Mouse (Mus musculus) liver, embryonic 11.5 days (tissue): ENCODE data around the gene Ric8b. TPM values are rescaled to one million over a fixed set of nuclear protein-coding genes. Genes with fewer than 3 reads are reported as not detected.

Experiments
- ATAC-seq: fragments of 200-750 bp; cut with Nextera tagmentation; replicated peaks from 2 replicates; pipeline ENCODE4 v1.8.0; 2017; ENCODE audit warnings: moderate number of reproducible peaks, mild to moderate bottlenecking, moderate TSS enrichment, moderate library complexity; ENCODE audit not compliant: low FRiP score
- DNase-seq: peaks from one replicate; pipeline ENCODE4 v3.0.0-alpha.2; 2017; ENCODE audit warnings: low spot score
- H3K27ac ChIP-seq: fragments of 300-500 bp; sonication (generic); 2 replicates; pipeline ENCODE4 v1.5.1; 2014; ENCODE audit warnings: mild to moderate bottlenecking, low read depth, low read length, control low read depth
- H3K27me3 ChIP-seq: fragments of 300-500 bp; sonication (generic); replicated peaks from 2 replicates; pipeline ENCODE4 v1.6.1; 2014; ENCODE audit warnings: low read length, mixed read lengths; ENCODE audit not compliant: control insufficient read depth, insufficient read depth
- H3K36me3 ChIP-seq: fragments of 300-500 bp; sonication (generic); 2 replicates; pipeline ENCODE4 v1.6.1; 2014; ENCODE audit warnings: mild to moderate bottlenecking, low read length, moderate library complexity, mixed read lengths; ENCODE audit not compliant: control insufficient read depth, insufficient read depth
- H3K4me1 ChIP-seq: fragments of 300-500 bp; sonication (generic); replicated peaks from 2 replicates; pipeline ENCODE4 v1.6.1; 2014; ENCODE audit warnings: low read length, mixed read lengths; ENCODE audit not compliant: control insufficient read depth, insufficient read depth
- H3K4me2 ChIP-seq: fragments of 300-500 bp; sonication (generic); 2 replicates; pipeline ENCODE4 v1.6.1; 2014; ENCODE audit warnings: mild to moderate bottlenecking, control low read depth, moderate library complexity
- H3K4me3 ChIP-seq: fragments of 300-500 bp; sonication (generic); 2 replicates; pipeline ENCODE4 v1.5.1; 2014; ENCODE audit warnings: low read depth, low read length, control low read depth
- H3K9ac ChIP-seq: fragments of 300-500 bp; sonication (generic); 2 replicates; pipeline ENCODE4 v1.6.1; 2014; ENCODE audit warnings: low read depth, low read length, control low read depth
- H3K9me3 ChIP-seq: fragments of 300-500 bp; sonication (generic); 2 replicates; pipeline ENCODE4 v1.6.1; 2016; ENCODE audit warnings: low read length, inconsistent platforms, mixed read lengths; ENCODE audit not compliant: control insufficient read depth
- WGBS: fragments of 180-500 bp; shearing (Covaris S2); extraction: QIAGEN DNeasy Blood & Tissue Kit; methylation state at CpG from one replicate; pipeline ENCODE4 v1.1.7; 2014; 5-methylcytosine and 5-hydroxymethylcytosine counted together
- polyA plus RNA-seq: library from polyadenylated mRNA; unstranded; fragments of >200 nt; fragmentation: Nextera tagmentation; extraction: Ambion mirVana; gene quantifications from 2 replicates; pipeline ENCODE4 v1.2.1, GENCODE M21; 2014

Gene Ric8b
- polyA plus RNA-seq, 1 experiment from 2014 or later, result 9.7 TPM

DNA sequence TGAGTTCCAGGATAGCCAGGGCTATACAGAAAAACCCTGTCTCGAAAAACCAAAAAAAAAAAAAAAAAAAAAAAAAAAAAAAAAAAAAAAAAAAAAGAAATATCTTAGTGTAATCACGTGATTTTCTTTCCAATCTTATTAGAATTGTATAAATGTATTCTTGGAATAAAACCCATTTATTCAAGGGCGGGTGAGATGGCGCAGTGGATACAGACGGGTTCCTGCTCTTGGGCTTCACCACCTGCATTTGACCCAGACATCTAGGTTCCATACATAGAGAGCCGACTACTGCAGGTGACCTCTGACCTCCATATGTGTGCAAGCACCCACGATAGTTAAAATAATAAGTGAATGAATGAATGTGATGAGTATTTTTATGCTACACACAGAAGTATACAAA lies 65.3 kb downstream of the Ric8b start:
- Histone ChIP-seq H3K4me2 (no peak overlapping the region), H3K27ac (no peak overlapping the region), H3K4me3 (no peak overlapping the region), H3K36me3 (peaks cover 17% of the 10 kb centered on the region), H3K4me1 (no peaks in the 10 kb centered on the region), H3K9me3 (no peaks in the 10 kb centered on the region), H3K9ac (no peak overlapping the region), H3K27me3 (no peaks in the 10 kb centered on the region)
- WGBS, result 90% methylated on average over 6 of the region's 7 CpGs
- DNase-seq (no peak), ATAC-seq (no peak)

DNA sequence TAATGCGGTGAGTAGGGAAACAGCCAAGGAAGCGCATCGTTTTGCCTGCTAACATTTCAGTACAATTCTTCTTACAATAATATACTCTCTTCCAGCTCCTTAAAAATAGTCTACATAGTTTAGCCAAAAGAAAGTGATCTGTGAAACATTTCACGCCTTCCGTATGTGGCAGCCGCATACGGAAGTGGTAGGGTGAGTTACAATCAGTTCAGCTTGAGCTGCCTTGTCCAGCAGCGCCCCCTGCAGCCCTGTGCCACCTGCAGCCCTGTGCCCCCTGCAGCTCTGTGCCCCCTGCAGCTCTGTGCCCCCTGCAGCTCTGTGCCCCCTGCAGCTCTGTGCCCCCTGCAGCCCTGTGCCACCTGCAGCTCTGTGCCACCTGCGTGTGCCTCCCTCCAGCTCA lies 68.5 kb downstream of the Ric8b start:
- DNase-seq (no peak), ATAC-seq (no peak)
- Histone ChIP-seq H3K4me1 (no peaks in the 10 kb centered on the region), H3K27me3 (no peaks in the 10 kb centered on the region), H3K36me3 (peaks cover 10% of the 10 kb centered on the region), H3K4me3 (no peak overlapping the region), H3K27ac (no peak overlapping the region), H3K9me3 (no peaks in the 10 kb centered on the region), H3K4me2 (no peak overlapping the region), H3K9ac (no peak overlapping the region)
- WGBS, result 88% methylated on average over 9 of the region's 9 CpGs

GRCm38 (mm10) chr10:84987666-84988065 lies 70.2 kb downstream of the Ric8b start:
- Histone ChIP-seq H3K36me3 (peaks cover 10% of the 10 kb centered on the region), H3K27ac (no peak overlapping the region), H3K4me2 (no peak overlapping the region), H3K4me3 (no peak overlapping the region), H3K9ac (no peak overlapping the region), H3K4me1 (no peaks in the 10 kb centered on the region), H3K27me3 (no peaks in the 10 kb centered on the region), H3K9me3 (no peaks in the 10 kb centered on the region)
- WGBS, result 89% methylated on average over 4 of the region's 4 CpGs
- no peak for ATAC-seq
- DNase-seq, result no peak

GRCm38 (mm10) chr10:84988650-84989049 lies 71.2 kb downstream of the Ric8b start:
- no peak overlapping the region for H3K27ac ChIP-seq
- H3K9me3 ChIP-seq, result no peaks in the 10 kb centered on the region
- H3K36me3 ChIP-seq, result peaks cover 6% of the 10 kb centered on the region; the same call in 1 of the 2 replicates
- no peak overlapping the region for H3K9ac ChIP-seq
- H3K4me2 ChIP-seq, result no peak overlapping the region
- no peak for ATAC-seq
- DNase-seq, result no peak
- no peaks in the 10 kb centered on the region for H3K27me3 ChIP-seq
- WGBS, result 67% methylated on average over 4 of the region's 4 CpGs
- no peak overlapping the region for H3K4me3 ChIP-seq
- H3K4me1 ChIP-seq, result no peaks in the 10 kb centered on the region

- Histone ChIP-seq H3K4me3 (no peak overlapping the region), H3K36me3 (no peaks in the 10 kb centered on the region), H3K4me1 (no peaks in the 10 kb centered on the region), H3K27me3 (no peaks in the 10 kb centered on the region), H3K9me3 (no peaks in the 10 kb centered on the region), H3K27ac (no peak overlapping the region), H3K9ac (no peak overlapping the region), H3K4me2 (no peak overlapping the region)
- DNase-seq (no peak), ATAC-seq (no peak)
- 93% methylated on average over 4 of the region's 4 CpGs for WGBS
Observed at GRCm38 (mm10) chr10:84994346-84994745, 76.9 kb downstream of the Ric8b start.

DNA sequence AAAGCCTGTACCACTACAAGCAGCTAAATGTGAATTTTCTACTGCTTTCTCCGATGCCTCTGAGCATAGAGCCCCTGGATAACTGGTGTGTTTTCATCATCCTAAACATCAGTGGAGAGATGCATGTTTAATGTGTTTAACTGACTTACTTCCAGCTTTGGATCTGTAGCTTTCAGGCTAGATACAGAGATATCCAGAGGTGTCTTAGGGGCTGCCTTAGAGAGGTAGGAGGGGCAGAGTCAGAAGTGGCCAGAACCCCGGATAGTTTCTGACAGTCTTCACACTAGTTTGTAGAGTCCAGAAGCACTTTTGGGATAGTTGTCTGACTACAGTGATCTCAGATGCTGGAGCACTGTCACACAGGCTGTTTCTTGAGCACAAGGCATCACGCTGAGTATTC lies 77.6 kb downstream of the Ric8b start:
- no peaks in the 10 kb centered on the region for H3K27me3 ChIP-seq
- H3K27ac ChIP-seq, result no peak overlapping the region
- no peaks in the 10 kb centered on the region for H3K9me3 ChIP-seq
- H3K4me3 ChIP-seq, result no peak overlapping the region
- no peak overlapping the region for H3K4me2 ChIP-seq
- DNase-seq (no peak), ATAC-seq (no peak)
- no peaks in the 10 kb centered on the region for H3K4me1 ChIP-seq
- H3K36me3 ChIP-seq, result no peaks in the 10 kb centered on the region
- no peak overlapping the region for H3K9ac ChIP-seq
- 88% methylated on average over 3 of the region's 3 CpGs for WGBS

DNA sequence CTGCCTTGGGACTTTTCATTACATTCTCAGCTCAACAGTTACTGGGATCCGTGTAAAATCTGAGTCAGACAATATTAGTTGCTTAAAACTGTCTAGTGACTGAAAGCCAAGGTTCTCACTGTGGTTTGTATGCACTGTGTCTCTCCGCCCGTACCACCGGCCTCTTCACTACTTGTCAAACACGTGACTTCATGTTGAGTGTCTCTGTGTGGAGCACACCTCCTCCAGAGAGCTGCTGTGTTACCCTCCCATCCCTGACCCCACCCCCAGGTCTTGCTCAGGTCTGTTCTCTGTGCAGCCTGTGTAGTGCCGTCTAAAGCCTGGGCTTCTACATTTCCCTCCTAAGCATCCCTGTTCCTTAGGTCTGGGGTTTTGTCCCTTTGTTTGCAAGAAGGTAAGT lies 79.0 kb downstream of the Ric8b start:
- H3K27ac ChIP-seq, result no peak overlapping the region
- no peak overlapping the region for H3K4me3 ChIP-seq
- WGBS, result 85% methylated on average over 6 of the region's 6 CpGs
- H3K27me3 ChIP-seq, result no peaks in the 10 kb centered on the region
- no peak for DNase-seq
- H3K36me3 ChIP-seq, result no peaks in the 10 kb centered on the region
- H3K4me1 ChIP-seq, result no peaks in the 10 kb centered on the region
- no peak for ATAC-seq
- H3K9me3 ChIP-seq, result no peaks in the 10 kb centered on the region
- H3K4me2 ChIP-seq, result no peak overlapping the region
- H3K9ac ChIP-seq, result no peak overlapping the region

GRCm38 (mm10) chr10:84997571-84998224 lies 80.3 kb downstream of the Ric8b start:
- Histone ChIP-seq H3K4me1 (no peaks in the 10 kb centered on the region), H3K9ac (no peak overlapping the region), H3K4me2 (no peak overlapping the region), H3K9me3 (no peaks in the 10 kb centered on the region), H3K27ac (no peak overlapping the region), H3K36me3 (no peaks in the 10 kb centered on the region), H3K27me3 (no peaks in the 10 kb centered on the region), H3K4me3 (no peak overlapping the region)
- ATAC-seq (no peak), DNase-seq (no peak)
- WGBS, result 65% methylated on average over 10 of the region's 10 CpGs

GRCm38 (mm10) chr10:84998225-84998579 lies 80.8 kb downstream of the Ric8b start:
- WGBS, result 61% methylated on average over 1 of the region's 1 CpGs
- Histone ChIP-seq H3K4me1 (no peaks in the 10 kb centered on the region), H3K27ac (no peak overlapping the region), H3K27me3 (no peaks in the 10 kb centered on the region), H3K4me3 (no peak overlapping the region), H3K4me2 (no peak overlapping the region), H3K36me3 (no peaks in the 10 kb centered on the region), H3K9ac (no peak overlapping the region), H3K9me3 (no peaks in the 10 kb centered on the region)
- no peak for DNase-seq
- no peak for ATAC-seq
